Mouse (Mus musculus): Measurements from ENCODE around the gene Srpk3. TPM values are rescaled to one million over a fixed set of nuclear protein-coding genes. Genes with fewer than 3 reads are reported as not detected.

Srpk3 gene
- polyA plus RNA-seq, 1 experiment from 2014 or later, result 1.9 TPM

DNA sequence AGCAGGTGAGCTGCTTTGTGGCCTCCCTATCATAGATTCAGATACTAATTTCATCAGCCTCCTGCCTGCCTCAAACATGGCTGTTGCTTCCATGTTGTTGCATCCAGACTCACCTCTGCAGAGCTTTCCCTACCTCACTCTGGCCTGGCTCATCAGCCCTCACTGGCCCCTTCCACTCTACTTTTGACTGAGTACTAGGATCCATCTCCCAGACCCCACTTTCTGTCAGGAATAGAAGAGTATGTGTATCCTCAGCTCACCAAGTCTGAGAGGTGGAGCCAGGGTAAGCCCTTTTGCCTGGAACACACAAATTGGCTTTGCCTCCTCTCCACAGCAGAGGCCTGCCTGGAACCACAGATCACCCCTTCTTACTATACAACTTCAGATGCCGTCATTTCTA lies 14.3 kb downstream of the Srpk3 start:
- Histone ChIP-seq H3K9me3 (ENCODE audit: control insufficient read depth, low read length) (no peaks in the 10 kb centered on the region), H3K27ac (ENCODE audit: low read depth, low read length) (no peak overlapping the region), H3K4me2 (ENCODE audit: low read length) (no peak overlapping the region; the same call in 1 of the 2 replicates), H3K4me3 (ENCODE audit: low read length) (no peak overlapping the region), H3K27me3 (replicated peaks; ENCODE audit: control insufficient read depth, insufficient read depth, low read length) (no peaks in the 10 kb centered on the region), H3K36me3 (ENCODE audit: control insufficient read depth, insufficient read depth, low read length) (no peaks in the 10 kb centered on the region), H3K9ac (ENCODE audit: low read depth, low read length) (no peak overlapping the region), H3K4me1 (ENCODE audit: control insufficient read depth, insufficient read depth, low read depth, low read length) (peaks cover 19% of the 10 kb centered on the region)
- 100% methylated on average over 1 of the region's 1 CpGs for WGBS
- no peak for ATAC-seq

DNA sequence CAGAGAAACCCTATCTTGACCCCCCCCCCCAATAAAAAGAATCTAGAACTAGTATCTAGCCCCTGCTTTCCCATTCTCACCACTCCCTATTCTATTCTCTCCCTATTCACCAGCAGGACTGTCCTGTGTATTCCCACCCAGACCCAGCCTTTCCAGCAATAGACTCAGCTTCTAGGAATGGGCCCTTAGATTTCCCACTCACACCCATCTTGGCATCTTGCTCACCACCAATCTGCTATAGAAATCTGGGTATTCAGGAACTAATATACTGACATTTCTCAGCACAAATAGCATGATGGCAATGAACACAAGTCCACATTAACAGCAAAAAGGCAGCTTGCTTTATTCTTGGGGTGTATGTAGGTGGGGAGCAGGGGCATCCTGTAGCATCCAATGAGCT lies 18.8 kb downstream of the Srpk3 start:
- no peaks in the 10 kb centered on the region for H3K9me3 ChIP-seq (ENCODE audit: control insufficient read depth, low read length)
- no peaks in the 10 kb centered on the region for H3K36me3 ChIP-seq (ENCODE audit: control insufficient read depth, insufficient read depth, low read length)
- ATAC-seq, result no peak
- H3K4me1 ChIP-seq (ENCODE audit: control insufficient read depth, insufficient read depth, low read depth, low read length), result peaks cover 6% of the 10 kb centered on the region
- no peak overlapping the region for H3K27ac ChIP-seq (ENCODE audit: low read depth, low read length)
- no peaks in the 10 kb centered on the region for H3K27me3 ChIP-seq (replicated peaks; ENCODE audit: control insufficient read depth, insufficient read depth, low read length)
- no peak overlapping the region for H3K9ac ChIP-seq (ENCODE audit: low read depth, low read length)
- H3K4me3 ChIP-seq (ENCODE audit: low read length), result no peak overlapping the region
- H3K4me2 ChIP-seq (ENCODE audit: low read length), result no peak overlapping the region

DNA sequence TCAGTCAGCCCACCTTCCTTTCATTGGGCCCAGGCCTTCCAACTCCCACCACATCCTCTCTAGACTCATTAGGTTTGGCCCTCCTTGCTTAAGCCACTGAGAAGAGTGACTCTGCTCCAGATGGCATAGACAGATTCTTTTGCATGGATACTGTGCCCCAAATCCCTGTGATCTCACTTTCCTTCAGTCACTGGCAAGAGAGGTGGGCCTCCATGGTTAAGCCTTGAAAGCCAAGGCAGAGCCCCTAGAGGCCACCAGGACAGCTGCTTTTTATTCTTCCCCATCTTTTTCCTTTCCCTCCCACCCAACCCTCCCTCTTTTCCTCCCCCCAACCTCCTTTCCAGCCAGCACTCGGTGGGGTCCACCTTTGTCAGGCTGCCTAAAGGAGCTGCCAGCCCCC lies 19.3 kb downstream of the Srpk3 start:
- no peak overlapping the region for H3K4me3 ChIP-seq (ENCODE audit: low read length)
- ATAC-seq, result no peak

DNA sequence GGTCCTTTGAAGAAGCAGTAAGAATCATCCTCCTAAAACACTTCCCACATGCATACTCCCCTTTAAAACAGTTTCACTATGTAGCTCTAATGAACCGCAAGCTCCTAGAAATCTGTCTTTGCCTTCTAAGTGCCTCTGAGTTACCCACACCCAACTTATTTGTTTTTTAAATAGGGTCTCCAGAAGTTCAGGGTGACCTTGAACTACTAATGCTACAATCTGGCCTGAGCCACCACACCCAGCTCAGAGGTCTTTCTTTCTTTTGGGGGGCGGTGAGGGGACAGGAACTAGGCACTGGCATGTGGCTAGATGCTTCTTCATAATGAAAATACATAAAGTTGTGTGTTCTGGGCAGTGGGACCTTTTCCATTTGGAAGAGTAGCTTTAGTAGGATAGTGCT lies 23.3 kb downstream of the Srpk3 start:
- 93% methylated on average over 2 of the region's 2 CpGs for WGBS

More for the DNA sequence above, 19.3 kb downstream of the Srpk3 start:
- no peaks in the 10 kb centered on the region for H3K27me3 ChIP-seq (replicated peaks; ENCODE audit: control insufficient read depth, insufficient read depth, low read length)
- H3K9me3 ChIP-seq (ENCODE audit: control insufficient read depth, low read length), result no peaks in the 10 kb centered on the region
- no peak overlapping the region for H3K4me2 ChIP-seq (ENCODE audit: low read length)
- no peak overlapping the region for H3K9ac ChIP-seq (ENCODE audit: low read depth, low read length)
- peaks cover 1% of the 10 kb centered on the region; the same call in 1 of the 2 replicates for H3K4me1 ChIP-seq (ENCODE audit: control insufficient read depth, insufficient read depth, low read depth, low read length)
- H3K36me3 ChIP-seq (ENCODE audit: control insufficient read depth, insufficient read depth, low read length), result no peaks in the 10 kb centered on the region
- no peak overlapping the region; the same call in 1 of the 2 replicates for H3K27ac ChIP-seq (ENCODE audit: low read depth, low read length)
- WGBS, result 43% methylated on average over 1 of the region's 1 CpGs

DNA sequence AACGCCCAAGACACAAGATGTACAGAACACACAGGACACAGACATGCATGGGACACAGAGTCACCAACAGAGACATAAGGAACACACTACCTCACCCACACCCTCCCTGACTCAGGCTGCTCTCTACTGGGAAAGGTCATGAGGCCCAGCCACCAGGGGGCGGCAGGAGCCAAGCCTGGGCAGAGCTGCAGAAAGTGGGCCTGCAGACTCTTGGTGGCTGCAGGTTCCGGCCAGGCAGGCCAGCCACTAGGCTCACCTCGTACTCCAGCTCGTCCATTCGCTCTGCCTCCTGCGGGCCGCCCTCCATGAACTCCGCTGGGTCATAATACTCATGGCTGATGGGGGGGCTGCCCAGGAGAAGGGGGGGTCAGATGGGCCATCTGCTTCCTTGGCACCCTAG lies 24.3 kb downstream of the Srpk3 start:
- H3K9me3 ChIP-seq (ENCODE audit: control insufficient read depth, low read length), result no peaks in the 10 kb centered on the region
- no peaks in the 10 kb centered on the region for H3K36me3 ChIP-seq (ENCODE audit: control insufficient read depth, insufficient read depth, low read length)
- peak; percentile 61 for ATAC-seq
- 40% methylated on average over 7 of the region's 9 CpGs for WGBS
- no peak overlapping the region for H3K9ac ChIP-seq (ENCODE audit: low read depth, low read length)
- H3K4me1 ChIP-seq (ENCODE audit: control insufficient read depth, insufficient read depth, low read depth, low read length), result no peaks in the 10 kb centered on the region
- no peak overlapping the region for H3K4me2 ChIP-seq (ENCODE audit: low read length)
- no peaks in the 10 kb centered on the region for H3K27me3 ChIP-seq (replicated peaks; ENCODE audit: control insufficient read depth, insufficient read depth, low read length)
- no peak overlapping the region for H3K4me3 ChIP-seq (ENCODE audit: low read length)
- no peak overlapping the region for H3K27ac ChIP-seq (ENCODE audit: low read depth, low read length)

More for the DNA sequence above, 23.3 kb downstream of the Srpk3 start:
- no peak for ATAC-seq
- H3K4me3 ChIP-seq (ENCODE audit: low read length), result no peak overlapping the region
- H3K27ac ChIP-seq (ENCODE audit: low read depth, low read length), result no peak overlapping the region
- no peak overlapping the region for H3K9ac ChIP-seq (ENCODE audit: low read depth, low read length)
- H3K36me3 ChIP-seq (ENCODE audit: control insufficient read depth, insufficient read depth, low read length), result no peaks in the 10 kb centered on the region
- no peaks in the 10 kb centered on the region for H3K27me3 ChIP-seq (replicated peaks; ENCODE audit: control insufficient read depth, insufficient read depth, low read length)
- H3K9me3 ChIP-seq (ENCODE audit: control insufficient read depth, low read length), result no peaks in the 10 kb centered on the region
- H3K4me1 ChIP-seq (ENCODE audit: control insufficient read depth, insufficient read depth, low read depth, low read length), result no peaks in the 10 kb centered on the region
- no peak overlapping the region for H3K4me2 ChIP-seq (ENCODE audit: low read length)

DNA sequence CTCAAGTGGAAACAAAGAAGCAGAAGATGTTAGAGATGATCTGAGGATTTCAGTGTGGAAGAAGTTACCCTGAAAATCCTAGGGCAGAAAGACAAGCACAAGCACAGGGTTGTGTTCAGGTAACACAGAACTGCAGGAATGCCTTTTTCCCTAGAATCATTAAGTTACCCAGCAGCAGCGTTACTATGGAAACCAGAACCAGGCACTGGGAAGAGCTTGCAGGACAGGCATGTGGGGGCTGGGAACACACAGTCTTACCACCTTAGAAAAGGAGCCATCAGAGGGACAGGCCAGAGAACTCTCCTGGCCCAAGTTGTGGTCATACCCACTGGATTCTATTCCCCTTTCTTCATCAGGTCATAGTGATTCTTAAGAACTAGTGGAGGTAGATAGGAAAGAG lies 31.6 kb downstream of the Srpk3 start:
- Histone ChIP-seq H3K27ac (ENCODE audit: low read depth, low read length) (no peak overlapping the region), H3K27me3 (replicated peaks; ENCODE audit: control insufficient read depth, insufficient read depth, low read length) (no peaks in the 10 kb centered on the region), H3K9me3 (ENCODE audit: control insufficient read depth, low read length) (no peaks in the 10 kb centered on the region), H3K4me2 (ENCODE audit: low read length) (no peak overlapping the region), H3K36me3 (ENCODE audit: control insufficient read depth, insufficient read depth, low read length) (no peaks in the 10 kb centered on the region), H3K4me3 (ENCODE audit: low read length) (no peak overlapping the region), H3K4me1 (ENCODE audit: control insufficient read depth, insufficient read depth, low read depth, low read length) (no peaks in the 10 kb centered on the region), H3K9ac (ENCODE audit: low read depth, low read length) (no peak overlapping the region)
- 44% methylated on average over 1 of the region's 1 CpGs for WGBS
- ATAC-seq, result peak; percentile 64

DNA sequence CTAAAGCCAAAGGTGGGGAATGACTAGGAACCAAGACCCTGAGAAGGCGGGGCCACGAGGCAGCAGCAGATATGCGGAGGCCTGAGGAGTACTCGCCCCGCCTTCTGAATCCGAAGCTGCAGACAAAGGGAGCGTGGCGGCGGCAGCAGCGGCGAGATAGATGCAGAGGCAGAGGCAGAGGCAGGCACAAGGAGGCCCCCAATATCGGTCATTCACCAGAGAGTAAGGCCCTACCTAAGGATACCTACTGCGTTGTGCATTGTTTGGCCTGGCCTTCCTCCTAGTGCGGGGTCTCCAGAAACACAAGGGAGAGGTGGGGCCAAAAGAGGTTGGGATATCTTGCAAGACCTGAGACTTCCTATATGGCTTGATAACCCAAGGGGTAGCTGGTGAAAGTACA lies 40.9 kb downstream of the Srpk3 start:
- 14% methylated on average over 14 of the region's 14 CpGs for WGBS
- H3K4me1 ChIP-seq (ENCODE audit: control insufficient read depth, insufficient read depth, low read depth, low read length), result no peaks in the 10 kb centered on the region
- H3K9ac ChIP-seq (ENCODE audit: low read depth, low read length), result peak overlapping the region; percentile 61

DNA sequence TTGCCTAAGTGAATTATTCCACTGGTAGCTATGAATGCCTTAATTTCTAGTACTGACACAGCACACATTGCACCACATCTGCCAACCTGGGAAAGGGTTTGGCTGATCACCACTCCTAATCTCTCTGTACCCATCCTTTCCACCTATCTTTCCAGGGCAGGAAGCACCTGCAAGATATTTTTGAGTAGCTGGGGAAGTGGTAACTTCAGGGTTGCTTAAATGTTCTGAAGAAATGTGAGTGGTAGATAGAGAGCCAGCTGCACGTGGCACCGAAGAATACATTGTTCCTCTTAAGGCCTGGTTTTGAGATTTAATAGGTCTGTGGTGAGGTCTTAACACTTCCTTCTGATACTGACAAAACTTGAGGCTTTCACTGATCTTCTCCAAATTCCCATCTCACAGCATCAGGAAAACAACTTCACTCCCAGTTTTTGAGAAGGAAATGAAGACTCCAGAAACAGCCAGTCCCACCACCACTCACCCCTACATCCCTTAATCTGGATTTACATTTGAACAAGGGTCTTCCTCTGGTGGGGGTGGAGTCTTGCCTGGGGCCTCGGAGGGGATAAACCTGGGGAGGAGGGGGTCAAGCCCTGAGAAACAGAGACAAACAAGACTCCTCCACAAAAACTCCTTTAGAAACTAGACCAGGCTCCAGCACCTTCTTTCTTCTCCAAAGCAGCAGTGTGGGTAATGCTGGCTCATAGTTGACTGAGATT lies 42.5 kb downstream of the Srpk3 start:
- 55% methylated on average over 3 of the region's 3 CpGs for WGBS
- H3K4me3 ChIP-seq (ENCODE audit: low read length), result no peak overlapping the region
- ATAC-seq, result no peak
- H3K9ac ChIP-seq (ENCODE audit: low read depth, low read length), result no peak overlapping the region
- H3K4me2 ChIP-seq (ENCODE audit: low read length), result no peak overlapping the region
- H3K4me1 ChIP-seq (ENCODE audit: control insufficient read depth, insufficient read depth, low read depth, low read length), result 0 out of 2 replicates have a peak, but pooled peaks cover under 1% of the 10 kb centered on the region
- H3K27me3 ChIP-seq (replicated peaks; ENCODE audit: control insufficient read depth, insufficient read depth, low read length), result no peaks in the 10 kb centered on the region
- no peaks in the 10 kb centered on the region for H3K36me3 ChIP-seq (ENCODE audit: control insufficient read depth, insufficient read depth, low read length)
- no peak overlapping the region for H3K27ac ChIP-seq (ENCODE audit: low read depth, low read length)
- no peaks in the 10 kb centered on the region for H3K9me3 ChIP-seq (ENCODE audit: control insufficient read depth, low read length)

More for the DNA sequence above, 40.9 kb downstream of the Srpk3 start:
- H3K27ac ChIP-seq (ENCODE audit: low read depth, low read length), result peak overlapping the region; percentile 62
- no peaks in the 10 kb centered on the region for H3K27me3 ChIP-seq (replicated peaks; ENCODE audit: control insufficient read depth, insufficient read depth, low read length)
- peak; percentile 89 for ATAC-seq
- no peaks in the 10 kb centered on the region for H3K36me3 ChIP-seq (ENCODE audit: control insufficient read depth, insufficient read depth, low read length)
- H3K4me3 ChIP-seq (ENCODE audit: low read length), result peak overlapping the region; percentile 25
- no peaks in the 10 kb centered on the region for H3K9me3 ChIP-seq (ENCODE audit: control insufficient read depth, low read length)
- peak overlapping the region; percentile 46 for H3K4me2 ChIP-seq (ENCODE audit: low read length)

DNA sequence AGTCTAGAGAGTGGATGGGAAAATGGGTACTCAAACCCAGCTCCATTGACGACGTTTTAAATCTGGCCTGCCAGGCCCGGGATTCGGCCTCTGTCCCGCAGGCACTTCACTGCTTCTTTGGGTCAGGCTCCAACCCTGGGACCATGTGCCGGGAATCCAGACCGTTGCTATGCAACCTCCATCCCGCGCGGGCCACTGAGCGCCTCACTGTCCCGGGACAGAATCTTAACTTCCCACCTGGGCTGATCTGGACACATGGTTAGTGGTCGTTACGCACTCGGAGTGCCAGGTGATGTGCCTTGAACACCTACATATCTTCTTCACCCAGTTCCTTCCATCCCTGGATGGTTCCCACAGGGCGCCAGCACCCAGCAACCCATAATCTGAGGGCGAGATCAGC lies 49.5 kb downstream of the Srpk3 start:
- Histone ChIP-seq H3K4me3 (ENCODE audit: low read length) (peak overlapping the region; percentile 66), H3K4me2 (ENCODE audit: low read length) (peak overlapping the region; percentile 65), H3K4me1 (ENCODE audit: control insufficient read depth, insufficient read depth, low read depth, low read length) (0 out of 2 replicates have a peak, but pooled peaks cover 3% of the 10 kb centered on the region), H3K27ac (ENCODE audit: low read depth, low read length) (no peak overlapping the region), H3K27me3 (replicated peaks; ENCODE audit: control insufficient read depth, insufficient read depth, low read length) (no peaks in the 10 kb centered on the region), H3K36me3 (ENCODE audit: control insufficient read depth, insufficient read depth, low read length) (no peaks in the 10 kb centered on the region), H3K9ac (ENCODE audit: low read depth, low read length) (peak overlapping the region; percentile 85), H3K9me3 (ENCODE audit: control insufficient read depth, low read length) (no peaks in the 10 kb centered on the region)
- ATAC-seq, result peak; percentile 38
- WGBS, result 14% methylated on average over 17 of the region's 17 CpGs

Measured in hindbrain, embryonic 16.5 days (tissue).